Mouse (Mus musculus): ENCODE measurements around the gene Zbtb34. TPM values are rescaled to one million over a fixed set of nuclear protein-coding genes. Genes with fewer than 3 reads are reported as not detected.

Zbtb34 gene
- total RNA-seq, 2 experiments from 2014 or later: 68.2 to 70.5 TPM

DNA sequence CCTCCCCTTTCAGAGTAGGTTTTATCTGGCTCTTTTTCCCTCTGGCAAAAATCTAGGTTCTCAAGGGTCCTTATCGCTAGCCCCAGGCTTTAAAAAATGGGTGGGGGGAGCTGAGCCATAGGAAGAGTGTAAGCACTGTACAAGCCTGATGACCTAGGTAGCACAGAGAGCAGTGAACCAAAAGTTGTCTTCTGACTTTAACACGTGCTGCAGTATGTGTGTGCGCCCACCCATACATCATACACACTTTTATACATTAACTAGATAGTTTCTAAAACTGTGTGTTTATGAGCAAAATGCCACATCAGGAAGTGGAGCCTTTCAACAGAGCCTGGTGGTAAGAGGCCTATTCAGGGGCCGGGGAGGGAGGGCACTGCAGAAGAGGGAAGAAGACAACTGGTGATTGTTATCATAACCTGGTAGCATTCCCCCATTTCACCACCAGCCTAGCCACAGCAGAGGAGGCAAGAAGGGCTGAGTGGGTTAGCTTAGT lies 27.6 kb downstream of the Zbtb34 start:
- intact Hi-C loops (cut with DNase I): no loop called here
- no peak for DNase-seq

- no peak for DNase-seq
- intact Hi-C loops (cut with DNase I): no loop called here
Observed at GRCm38 (mm10) chr2:33402638-33403037, 28.5 kb downstream of the Zbtb34 start.

- DNase-seq: peak; percentile 73
- intact Hi-C loops (cut with DNase I): no loop called here
Observed at GRCm38 (mm10) chr2:33402236-33402635, 28.9 kb downstream of the Zbtb34 start.

- intact Hi-C loops (cut with DNase I): no loop called here
- DNase-seq: peak; percentile 34
Observed at GRCm38 (mm10) chr2:33401217-33401616, 29.9 kb downstream of the Zbtb34 start.

DNA sequence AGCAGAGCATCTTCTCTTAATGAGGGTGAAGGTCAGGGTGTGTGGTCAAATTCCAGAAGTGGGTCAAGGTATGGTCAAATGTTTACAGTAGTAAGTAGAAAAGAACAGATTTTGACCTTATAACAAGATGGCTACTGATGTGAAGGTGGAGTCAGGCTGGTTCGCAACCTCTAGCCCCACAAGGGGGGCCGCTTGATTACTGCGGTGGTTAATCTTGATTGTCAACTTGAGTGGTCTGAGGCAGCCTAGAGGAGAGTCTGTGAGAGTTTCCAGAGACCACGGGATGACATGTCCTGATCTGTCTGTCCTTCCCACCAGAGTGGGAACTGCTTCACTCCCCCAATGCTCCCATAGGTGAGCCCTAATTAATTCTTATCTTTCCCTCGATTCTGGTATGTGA lies 30.6 kb downstream of the Zbtb34 start:
- intact Hi-C loops (cut with DNase I): no loop called here
- no peak for DNase-seq

DNA sequence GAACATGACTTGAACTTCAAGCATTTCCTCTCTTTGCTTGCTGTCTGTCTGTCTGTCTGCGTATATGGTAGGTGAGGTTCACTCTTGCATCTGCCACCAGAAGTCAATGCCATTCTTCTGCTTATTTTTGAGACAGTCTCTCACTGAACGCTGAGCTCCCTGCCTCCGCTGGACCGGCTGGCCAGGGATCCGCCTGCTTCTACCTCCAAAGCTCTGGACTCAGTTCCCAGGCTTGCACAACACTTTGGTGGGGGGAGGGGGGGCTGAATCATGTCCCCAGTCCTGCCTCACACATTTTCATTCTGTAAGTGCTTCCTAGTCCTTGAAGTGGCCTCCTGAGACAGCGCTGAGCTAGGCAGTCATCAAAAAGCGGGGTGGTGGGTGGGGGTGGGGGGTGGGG lies 32.0 kb downstream of the Zbtb34 start:
- no peak for DNase-seq
- intact Hi-C loops (cut with DNase I): no loop called here

DNA sequence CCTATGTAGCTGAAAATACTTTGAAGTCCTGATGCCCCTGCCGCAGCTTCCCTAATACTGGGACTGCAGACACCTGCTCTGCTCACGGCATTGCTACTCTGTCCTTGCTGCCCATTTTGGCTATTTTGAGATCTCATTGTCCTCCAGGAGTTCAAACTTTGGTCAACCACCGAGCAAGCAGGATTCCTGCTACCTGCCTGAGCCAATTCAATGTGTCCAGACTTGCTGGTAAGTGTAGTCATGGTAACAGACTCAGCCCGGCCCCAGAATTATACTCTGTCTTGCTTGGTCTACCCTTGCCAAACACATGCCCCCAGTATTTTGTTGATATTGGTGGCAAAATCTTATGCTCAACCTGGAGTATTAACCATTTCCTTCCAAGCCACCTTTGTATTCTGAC lies 34.1 kb downstream of the Zbtb34 start:
- no peak for DNase-seq
- intact Hi-C loops (cut with DNase I): no loop called here

GRCm38 (mm10) chr2:33395053-33395452 lies 36.1 kb downstream of the Zbtb34 start:
- intact Hi-C loops (cut with DNase I): no loop called here
- no peak for DNase-seq

- intact Hi-C loops (cut with DNase I): no loop called here
- DNase-seq: peak; percentile 74
Observed at GRCm38 (mm10) chr2:33393951-33394635, 37.0 kb downstream of the Zbtb34 start.

DNA sequence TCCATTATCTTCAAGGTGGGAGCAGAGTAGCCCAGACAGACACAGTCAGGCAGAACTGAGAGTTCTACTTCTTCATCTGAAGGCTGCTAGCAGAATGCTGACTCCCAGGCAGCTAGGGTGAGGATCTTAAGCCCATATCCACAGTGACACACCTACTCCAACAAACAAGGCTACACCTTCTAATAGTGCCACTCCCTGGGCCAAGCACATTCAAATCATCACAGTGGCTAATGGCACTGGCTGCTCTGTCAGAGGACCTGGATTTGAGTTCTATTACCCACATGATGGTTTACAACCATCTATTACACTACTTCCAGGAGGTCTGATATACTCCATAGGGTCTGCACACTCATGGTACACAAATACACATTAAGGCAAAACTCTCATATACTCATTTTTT lies 38.1 kb downstream of the Zbtb34 start:
- DNase-seq: no peak
- intact Hi-C loops (cut with DNase I): no loop called here

DNA sequence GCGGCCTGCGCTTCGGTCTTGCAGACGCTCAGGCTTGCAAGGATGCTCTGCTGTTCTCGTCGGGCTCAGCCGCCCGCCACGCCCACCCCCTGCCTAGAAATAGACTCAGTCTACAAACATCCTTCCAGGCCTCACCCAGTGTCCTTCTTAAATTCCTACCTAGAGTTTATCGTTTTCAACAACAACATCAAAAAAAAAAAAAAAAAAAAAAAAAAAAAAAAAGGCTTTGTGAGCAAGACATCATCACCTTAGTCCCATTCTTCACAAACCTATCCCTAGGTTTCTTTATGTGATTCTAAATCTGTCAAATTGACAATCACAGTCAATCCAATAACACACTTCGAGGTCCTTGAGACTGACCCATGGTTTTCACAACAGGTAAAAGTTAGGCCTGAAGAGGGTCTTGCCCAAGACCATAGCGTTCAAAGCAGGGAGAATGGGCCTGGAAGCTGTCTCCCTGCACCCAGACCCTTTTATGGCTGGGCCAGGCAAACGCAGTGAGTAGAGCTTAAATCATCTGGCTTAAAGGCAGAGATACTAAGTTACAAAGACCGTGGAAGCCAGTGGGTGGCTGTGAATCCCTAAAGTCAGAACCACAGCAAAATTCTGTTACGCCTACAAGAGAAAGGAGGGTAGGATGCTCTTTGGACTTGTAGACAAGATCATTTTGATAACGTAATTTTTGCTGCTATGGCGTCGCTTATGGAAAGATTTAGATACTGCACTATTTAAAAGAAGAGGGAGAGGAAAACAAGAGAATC lies 59.3 kb downstream of the Zbtb34 start:
- DNase-seq: no peak
- intact Hi-C loops (cut with DNase I): no loop called here

DNA sequence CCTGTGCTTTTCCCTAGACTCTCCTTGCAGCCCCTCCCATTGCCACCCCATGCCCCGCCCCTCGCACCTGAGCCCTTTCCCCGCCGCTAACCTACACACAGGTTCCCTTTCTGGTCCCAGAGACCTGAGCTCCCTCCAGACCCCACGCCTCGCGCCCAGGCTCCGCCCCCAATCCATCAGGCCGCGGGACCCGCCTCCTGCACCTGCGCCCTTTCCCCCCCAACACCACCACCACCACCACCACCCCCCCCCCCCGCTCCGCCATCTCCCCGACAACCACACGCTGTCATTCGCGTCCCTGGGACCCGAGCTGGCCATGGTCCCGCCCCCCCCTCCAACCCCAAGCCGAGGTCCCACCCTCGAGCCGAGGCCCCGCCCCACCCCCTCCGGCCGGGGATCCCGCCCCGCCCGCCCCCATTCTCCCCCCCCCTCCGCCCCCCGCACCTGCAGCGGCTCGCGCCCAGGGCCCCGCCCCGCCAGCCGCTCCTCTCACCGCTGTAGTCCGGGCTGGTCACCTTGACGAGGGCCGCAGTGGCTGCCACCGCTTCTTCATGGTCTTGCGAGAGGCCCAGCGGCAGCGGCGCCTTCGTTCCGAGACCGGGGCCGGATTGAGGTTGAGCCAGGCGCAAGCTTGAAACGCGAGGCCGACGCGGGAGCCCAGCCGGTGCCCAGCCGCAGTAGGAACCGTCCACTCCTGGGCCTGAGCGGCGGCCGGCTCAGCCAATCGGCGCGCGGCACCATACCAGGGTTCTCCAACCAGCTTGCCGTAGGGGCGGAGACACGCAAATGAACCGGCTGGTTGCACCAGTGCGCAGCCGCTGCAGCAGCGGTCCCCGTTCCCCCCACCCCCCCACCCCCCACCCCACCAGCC lies 60.1 kb downstream of the Zbtb34 start, which contains the start of gene Ralgps1:
Gene Ralgps1, minus strand, starts transcription at position 710 of the 871 bp plus-strand sequence.
- intact Hi-C loops (cut with DNase I): no loop called here
- DNase-seq: peak; percentile 99

DNA sequence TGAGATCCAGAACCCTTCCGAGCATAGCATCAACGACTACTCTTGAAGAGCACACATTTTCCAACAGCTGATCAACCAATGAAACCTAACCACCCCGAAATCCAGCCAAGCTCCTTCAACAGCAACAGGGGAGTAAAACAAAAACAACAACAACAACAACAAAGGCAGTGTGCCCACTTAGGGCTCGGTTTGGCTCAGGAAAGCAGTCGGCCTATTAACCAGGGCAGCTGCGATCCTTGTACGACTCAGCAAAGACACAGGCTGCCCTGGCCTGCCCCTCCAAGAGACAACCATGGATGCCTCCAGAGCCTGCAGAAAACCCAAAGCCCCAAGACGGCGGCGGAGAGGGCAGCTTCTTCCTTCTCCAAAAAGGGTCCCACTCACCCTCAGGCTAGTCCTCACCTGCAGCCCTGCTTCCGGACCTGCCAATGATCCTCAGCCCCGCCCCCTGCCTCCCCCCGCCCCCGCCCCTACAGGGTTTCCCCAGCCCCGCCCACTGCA lies 60.8 kb downstream of the Zbtb34 start:
- intact Hi-C loops (cut with DNase I): no loop called here
- no peak for DNase-seq

DNA sequence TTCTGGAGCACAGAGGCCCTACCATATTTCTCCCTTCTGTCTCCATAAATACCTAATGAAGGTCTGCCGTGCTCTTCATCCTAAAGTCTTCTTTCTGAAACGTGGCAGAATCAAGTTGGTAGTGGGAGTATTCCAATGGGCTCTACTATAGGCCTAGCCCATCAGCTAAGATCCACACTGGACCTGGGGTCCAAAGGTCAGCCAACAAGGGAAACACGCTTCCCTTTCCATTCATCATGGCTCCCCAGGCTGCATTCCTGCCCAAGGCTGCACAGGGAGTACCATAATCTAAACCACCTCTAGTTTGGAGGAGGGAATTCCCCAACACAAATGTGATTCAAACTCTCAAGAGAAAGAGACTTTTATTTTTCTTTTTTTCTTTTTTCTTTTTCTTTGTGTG lies 61.7 kb downstream of the Zbtb34 start:
- intact Hi-C loops (cut with DNase I): no loop called here
- no peak for DNase-seq

DNA sequence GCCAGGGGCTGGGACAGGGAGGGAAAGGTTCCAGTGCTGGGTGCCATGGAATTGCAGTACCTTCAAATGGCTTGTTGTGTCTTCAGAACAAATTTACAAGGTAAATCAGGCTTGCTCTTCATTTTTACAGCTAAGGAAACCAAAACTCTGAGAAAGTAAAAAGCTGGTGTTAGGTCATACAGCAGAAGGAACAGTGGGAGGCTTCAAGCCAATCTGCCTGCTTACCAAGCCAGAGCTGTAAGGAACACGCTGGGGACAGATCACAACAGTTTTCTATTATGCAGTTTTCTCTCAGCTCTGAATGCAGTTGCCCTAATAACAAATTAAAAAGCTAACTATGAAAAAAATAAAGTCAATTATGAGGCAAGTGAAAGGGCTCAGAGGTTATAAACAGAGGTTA lies 62.6 kb downstream of the Zbtb34 start:
- DNase-seq: no peak
- intact Hi-C loops (cut with DNase I): no loop called here

DNA sequence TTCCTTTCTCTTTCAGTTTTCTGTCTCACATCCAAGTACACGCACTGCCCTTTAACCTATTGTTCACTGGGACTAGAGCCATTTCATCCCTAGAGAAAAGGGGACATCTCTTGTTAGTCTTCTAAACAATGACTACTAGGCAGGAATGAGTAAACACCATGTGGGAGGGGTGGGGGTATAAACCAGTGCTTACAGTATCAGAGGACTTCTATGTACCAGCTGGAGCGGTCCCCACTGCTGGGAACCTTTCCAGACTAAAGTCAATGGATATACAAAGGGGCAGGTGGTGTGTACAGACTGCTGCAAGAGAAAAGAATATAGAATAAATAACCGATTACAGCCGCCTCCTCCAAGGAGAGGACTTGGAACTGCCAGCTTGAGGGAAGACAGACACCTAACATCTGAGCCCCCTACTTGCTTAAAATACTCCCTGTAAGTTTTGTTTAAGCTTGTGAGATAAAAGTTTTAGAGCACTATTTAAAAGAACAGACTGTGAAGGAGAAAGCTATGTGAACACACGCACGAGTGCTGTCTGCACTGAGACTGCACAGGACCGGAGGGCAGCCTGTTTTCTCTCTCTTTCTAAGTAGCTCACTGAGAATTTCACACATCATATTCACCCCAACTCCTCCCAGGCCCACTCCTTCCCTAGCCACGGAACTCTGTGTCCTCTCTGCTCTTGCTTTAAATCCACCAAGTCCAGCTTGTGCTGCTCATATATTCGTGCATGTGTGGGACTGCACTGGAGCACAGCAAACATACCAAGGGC lies 65.2 kb downstream of the Zbtb34 start:
- intact Hi-C loops (cut with DNase I): no loop called here
- DNase-seq: peak; percentile 61

DNA sequence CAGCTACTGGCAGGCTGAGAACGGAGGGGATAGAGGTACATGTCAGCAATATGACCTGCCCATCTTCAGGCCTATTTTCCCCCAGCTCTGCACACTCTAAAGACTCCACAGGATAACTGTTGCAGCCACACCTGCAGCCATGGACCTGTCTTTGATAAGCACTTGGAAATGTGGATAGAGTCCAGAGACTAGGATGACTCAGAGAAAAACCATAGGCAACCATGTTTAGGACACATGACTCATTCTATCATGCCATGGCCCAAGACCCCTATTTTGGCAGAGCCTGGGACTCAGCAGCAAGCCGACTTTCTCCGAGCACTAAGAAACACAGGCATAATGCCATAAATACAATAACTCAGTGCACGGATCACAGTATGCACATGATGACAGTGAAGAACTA lies 66.5 kb downstream of the Zbtb34 start:
- no peak for DNase-seq
- intact Hi-C loops (cut with DNase I): no loop called here

DNA sequence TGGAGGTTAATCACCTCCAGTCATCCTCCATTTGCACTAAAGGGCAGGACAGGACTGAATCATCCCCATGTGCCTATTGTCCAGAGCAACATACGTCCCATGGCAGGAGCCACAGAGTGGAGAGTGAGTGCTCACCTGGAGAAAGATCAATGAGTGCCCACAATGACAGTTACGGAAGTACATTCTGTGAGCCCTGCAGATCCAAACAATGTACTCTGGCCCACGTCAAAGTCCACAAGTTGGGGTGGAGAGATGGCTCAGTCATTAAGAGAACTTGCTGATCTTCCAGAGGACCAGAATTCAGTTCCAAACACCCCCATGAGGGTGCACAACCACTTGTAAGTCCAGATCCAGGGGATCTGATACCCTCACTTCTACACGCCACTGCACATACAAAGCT lies 67.2 kb downstream of the Zbtb34 start:
- intact Hi-C loops (cut with DNase I): no loop called here
- DNase-seq: no peak

- DNase-seq: no peak
- intact Hi-C loops (cut with DNase I): no loop called here
Observed at GRCm38 (mm10) chr2:33361139-33361716, 69.9 kb downstream of the Zbtb34 start.

DNA sequence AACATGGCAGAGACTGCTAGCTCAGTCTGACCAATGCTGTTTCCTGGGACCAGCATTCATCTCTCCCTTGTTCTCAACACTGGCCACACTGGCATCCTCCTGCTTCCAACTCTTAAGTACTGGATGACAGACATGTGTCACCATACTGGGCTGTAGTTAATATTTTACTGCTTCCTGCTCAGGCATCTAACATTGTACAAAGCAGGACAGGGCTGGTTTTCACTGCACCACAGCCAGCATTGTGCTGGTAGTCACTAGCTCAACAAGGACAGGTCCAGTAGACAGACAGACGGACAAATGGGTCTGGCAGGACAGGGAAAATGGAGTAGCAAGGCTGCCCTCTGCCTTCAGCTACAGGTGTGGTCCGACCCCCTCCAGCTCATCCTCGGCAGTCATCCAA lies 70.6 kb downstream of the Zbtb34 start:
- intact Hi-C loops (cut with DNase I): no loop called here
- no peak for DNase-seq

Data from left cerebral cortex, postnatal 4 days (tissue).